Mouse (Mus musculus) CD8-positive naive resting alpha-beta T cell, adult 57 days (primary cell): ENCODE measurements around the gene Reln. TPM values are rescaled to one million over a fixed set of nuclear protein-coding genes. Genes with fewer than 3 reads are reported as not detected.

Experiments
- total RNA-seq: library from RNA; stranded (reverse); gene quantifications from one replicate; pipeline ENCODE4 v1.2.4, GENCODE M21; 2023

The Reln gene
- total RNA-seq: 0.43 TPM

GRCm38 (mm10) chr5:22344556-22344975 is at the start of gene Reln:
Gene Reln (minus strand): TSS chr5:22344702.

GRCm38 (mm10) chr5:21865346-21866107 is 479.0 kb downstream of the Reln start, which contains the start of gene Slc26a5:
Gene Slc26a5 (minus strand): TSS chr5:21865604.

Other genes starting within 250 kb of the Reln start
- 19.9 TPM for gene Orc5, start 205.7 kb upstream of the Reln start, total RNA-seq